In the genomic region with DNA sequence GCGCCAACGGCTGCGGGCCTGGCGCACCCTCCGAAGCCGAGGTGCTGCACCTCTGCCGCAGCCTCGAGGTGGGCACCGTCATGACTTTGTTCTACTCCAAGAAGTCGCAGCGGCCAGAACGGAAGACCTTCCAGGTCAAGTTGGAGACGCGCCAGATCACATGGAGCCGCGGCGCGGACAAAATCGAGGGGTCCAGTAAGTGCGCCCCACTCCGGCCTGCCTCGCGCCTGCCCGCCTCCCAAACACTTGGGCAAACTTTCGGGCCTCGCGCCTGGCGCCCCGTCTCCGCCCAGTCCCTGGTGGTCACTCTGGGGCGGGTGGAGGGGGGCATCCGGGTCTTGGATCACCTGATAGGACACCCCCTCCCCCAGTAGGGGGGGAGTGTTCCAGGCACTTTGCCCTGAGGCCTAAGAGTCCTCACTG, we compare ENCODE assay signal across 7 mouse cellular contexts. TPM values are rescaled to one million over a fixed set of nuclear protein-coding genes. Genes with fewer than 3 reads are reported as not detected.
DNase-seq lines count a peak whose midpoint lies in the region; ATAC-seq and TF ChIP-seq lines count a peak whose summit lies in the region.

No protein-coding gene starts in this region.

- H3K27ac ChIP-seq in hindbrain, embryonic 15.5 days (replicated peaks): peak overlapping the region; percentile 98
- H3K27ac ChIP-seq in macrophage: no peak overlapping the region
- peak overlapping the region; percentile 23; the same call in 1 of the 2 replicates for H3K27ac ChIP-seq in small intestine, adult 2 months (ENCODE audit: insufficient read depth, low read depth, low read length)

- no peaks in the 10 kb centered on the region for H3K36me3 ChIP-seq in hindbrain, embryonic 15.5 days
- no peaks in the 10 kb centered on the region for H3K36me3 ChIP-seq in macrophage (ENCODE audit: inconsistent target)
- H3K36me3 ChIP-seq in small intestine, adult 2 months (ENCODE audit: control insufficient read depth, insufficient read depth, low read length): no peaks in the 10 kb centered on the region

- ATAC-seq in hindbrain, embryonic 15.5 days (ENCODE audit: low FRiP score, low read depth): peak; percentile 46; the same call in 1 of the 2 replicates

- TF ChIP-seq POLR2A in small intestine, adult 2 months (IDR thresholded peaks at IDR 0.05; ENCODE audit: low read depth, low read length): no peak

- H3K27me3 ChIP-seq in hindbrain, embryonic 15.5 days: no peaks in the 10 kb centered on the region
- no peaks in the 10 kb centered on the region for H3K27me3 ChIP-seq in small intestine, adult 2 months (ENCODE audit: control insufficient read depth, insufficient read depth, low read length)

- no peaks in the 10 kb centered on the region for H3K9me3 ChIP-seq in hindbrain, embryonic 15.5 days

- WGBS in hindbrain, embryonic 15.5 days: under 1% methylated on average over 32 of the region's 32 CpGs
- WGBS in macrophage (ENCODE audit: missing documents): 1% methylated on average over 32 of the region's 32 CpGs
- under 1% methylated on average over 32 of the region's 32 CpGs for WGBS in small intestine, adult 2 months

- peak overlapping the region; percentile 83 for H3K4me2 ChIP-seq in hindbrain, embryonic 15.5 days

- DNase-seq in T-cell, adult 2 months (ENCODE audit: low spot score): peak; percentile 18
- peak; percentile 85 for DNase-seq in cerebellum, adult 9-11 months
- peak; percentile 51 to 64 for DNase-seq in gastrocnemius, adult 8-10 months (ENCODE audit: low spot score in 2 of 2)
- DNase-seq in left cerebral cortex, adult 8-10 months (ENCODE audit: low spot score in 2 of 2): peak; percentile 40 to 61

- H3K79me2 ChIP-seq in macrophage (ENCODE audit: inconsistent target): no peaks in the 10 kb centered on the region

- H3K9ac ChIP-seq in hindbrain, embryonic 15.5 days: peak overlapping the region; percentile 100

- peaks cover 52% of the 10 kb centered on the region for H3K4me1 ChIP-seq in hindbrain, embryonic 15.5 days (replicated peaks)
- peaks cover 16% of the 10 kb centered on the region for H3K4me1 ChIP-seq in small intestine, adult 2 months (ENCODE audit: control insufficient read depth, insufficient read depth, insufficient read length, low read length)

- peak overlapping the region; percentile 86 for H3K4me3 ChIP-seq in hindbrain, embryonic 15.5 days
- peak overlapping the region; percentile 15; the same call in 1 of the 2 replicates for H3K4me3 ChIP-seq in macrophage (ENCODE audit: inconsistent target)
- peak overlapping the region; percentile 99 for H3K4me3 ChIP-seq in small intestine, adult 2 months (ENCODE audit: low read depth, low read length)

- no peak for TF ChIP-seq CTCF in small intestine, adult 2 months (IDR thresholded peaks at IDR 0.05; ENCODE audit: extremely low read depth, insufficient read length, insufficient replicate concordance, low read depth, low read length)

RNA-seq across cellular contexts. Expression of a gene that starts 0.8 kb away (rescaled TPM):
- total RNA-seq in gastrocnemius, adult 8-10 months (2022): 10 to 100 TPM; 16.4 to 24.8 (median 19.4) TPM
- polyA plus RNA-seq in hindbrain, embryonic 15.5 days (2015; fragmentation: Nextera tagmentation; extraction: Ambion mirVana): 55.1 and 56.5 TPM in 2 replicates
- total RNA-seq in left cerebral cortex, adult 8-10 months (2022): 100 to 1,000 TPM; 103 to 121 (median 114) TPM
- 10 to 100 TPM in 24 of 26 experiments, 1 to 10 TPM in 2; 3.8 to 86.4 (median 33.6) TPM for total RNA-seq in macrophage (2018; cell fraction: chromatin; rRNA removed)
- total RNA-seq in macrophage (2018; cell fraction: cytosol; rRNA removed): 1 to 10 TPM; 3.0 to 9.7 (median 5.9) TPM
- total RNA-seq in macrophage (2018; cell fraction: nucleus; rRNA removed): 10 to 100 TPM in 17 of 26 experiments, 1 to 10 TPM in 9; 4.3 to 45.4 (median 13.6) TPM
- polyA plus RNA-seq in macrophage (2018): 6.6 to 8.3 TPM (median 7.6 TPM) in 3 replicates
- 7.5 and 17.3 TPM in 2 replicates for polyA plus RNA-seq in small intestine, adult 2 months (2012; rRNA removed)

Comparison
In these comparisons a context has a peak if more than half of its experiments do, and no peak if none do; other contexts are left out.
1. DNase-seq: peak in every context shown above with its lines; median percentile 85 in cerebellum, adult 9-11 months; 58 in gastrocnemius, adult 8-10 months; 50 in left cerebral cortex, adult 8-10 months; 18 in T-cell, adult 2 months.
2. H3K4me3 ChIP-seq: peak in every context shown above with its lines; median percentile 99 in small intestine, adult 2 months; 86 in hindbrain, embryonic 15.5 days; 15 in macrophage.